Mouse (Mus musculus) small intestine, adult 2 months (tissue): ENCODE data around the gene Nupl1.

Experiments
- CTCF ChIP-seq: fragments of 200-500 bp; IDR thresholded peaks from 2 replicates; pipeline ENCODE4 v1.5.1; 2012; ENCODE audit warnings: low read depth, mild to moderate bottlenecking, control low read depth, inconsistent platforms, low read length, moderate library complexity, mixed read lengths; ENCODE audit not compliant: insufficient replicate concordance, insufficient read length; ENCODE audit errors: extremely low read depth
- POLR2A ChIP-seq: fragments of 200-500 bp; IDR thresholded peaks from 2 replicates; pipeline ENCODE4 v1.6.1; 2012; ENCODE audit warnings: low read depth, mild to moderate bottlenecking, control low read depth, inconsistent platforms, low read length, moderate library complexity

DNA sequence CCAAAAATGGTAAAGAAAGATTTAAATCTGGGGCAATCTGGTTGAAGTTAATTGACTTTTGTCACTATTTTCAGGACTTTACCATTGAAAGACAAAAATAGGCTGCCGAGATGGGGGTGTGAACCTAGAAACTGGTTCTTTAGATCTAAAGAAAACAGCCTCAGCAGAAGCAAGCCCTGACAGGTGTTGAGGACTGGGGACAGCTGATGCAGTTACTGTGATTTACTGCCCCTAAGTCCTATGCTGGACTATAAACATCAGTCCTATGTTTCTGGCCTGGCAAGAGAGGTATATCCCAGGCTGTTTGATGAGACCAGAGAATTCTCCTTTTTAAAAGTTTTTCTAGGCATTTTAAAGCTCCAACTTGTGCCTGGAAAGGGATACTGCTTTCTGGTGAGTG is 37.2 kb downstream of the Nupl1 start:
- TF ChIP-seq POLR2A = no peak
- no peak for TF ChIP-seq CTCF
